Mouse (Mus musculus) ES-Bruce4 (cell line): ENCODE measurements at regions not wholly inside any gene's neighbourhood (a gene's known extent, or its start where the extent isn't known, plus 50 kb on each side); places are given as distances from the start of the nearest gene placed in this dataset.

Source experiments
- H3K27ac ChIP-seq: 2 replicates; pipeline ENCODE4 v1.5.1; 2012; ENCODE audit warnings: low read length, inconsistent platforms; ENCODE audit not compliant: insufficient read depth
- H3K27me3 ChIP-seq: 2 replicates; pipeline ENCODE4 v1.6.1; 2012; ENCODE audit warnings: mild to moderate bottlenecking, low read length, inconsistent platforms; ENCODE audit not compliant: control insufficient read depth, poor library complexity, insufficient read depth, severe bottlenecking
- H3K36me3 ChIP-seq: 2 replicates; pipeline ENCODE4 v1.6.1; 2012; ENCODE audit warnings: inconsistent platforms, mild to moderate bottlenecking, low read length, moderate library complexity; ENCODE audit not compliant: control insufficient read depth, poor library complexity, insufficient read depth, severe bottlenecking
- H3K4me1 ChIP-seq: one replicate; pipeline ENCODE4 v1.8.1; 2011; ENCODE audit warnings: low read length; ENCODE audit not compliant: control insufficient read depth, insufficient read depth
- H3K4me3 ChIP-seq: 2 replicates; pipeline ENCODE4 v1.5.1; 2011; ENCODE audit warnings: low read depth, mild to moderate bottlenecking, low read length
- H3K9ac ChIP-seq: 2 replicates; pipeline ENCODE4 v1.6.1; 2012; ENCODE audit warnings: low read depth, mild to moderate bottlenecking, inconsistent platforms; ENCODE audit not compliant: poor library complexity, severe bottlenecking
- H3K9me3 ChIP-seq: replicated peaks from 2 replicates; pipeline ENCODE4 v1.6.1; 2012; ENCODE audit warnings: mild to moderate bottlenecking, low read length, inconsistent platforms; ENCODE audit not compliant: control insufficient read depth, poor library complexity, insufficient read depth, severe bottlenecking
- CTCF ChIP-seq: IDR thresholded peaks from one replicate; pipeline ENCODE4 v1.8.1; 2011; ENCODE audit warnings: low read depth, low read length
- EP300 ChIP-seq: IDR thresholded peaks from 2 replicates; pipeline ENCODE4 v1.6.1; 2011; ENCODE audit warnings: low read depth, low read length; ENCODE audit not compliant: insufficient read depth
- POLR2A ChIP-seq: IDR thresholded peaks from one replicate; pipeline ENCODE4 v1.8.1; 2011; ENCODE audit warnings: low read length; ENCODE audit not compliant: insufficient read depth

- H3K27me3 ChIP-seq: no peaks in the 10 kb centered on the region
- no peaks in the 10 kb centered on the region for H3K9me3 ChIP-seq
- no peaks in the 10 kb centered on the region for H3K36me3 ChIP-seq
- H3K4me1 ChIP-seq: no peaks in the 10 kb centered on the region
- no peak overlapping the region for H3K9ac ChIP-seq
- TF ChIP-seq CTCF (no peak), EP300 (no peak), POLR2A (no peak)
- no peak overlapping the region for H3K27ac ChIP-seq
- no peak overlapping the region for H3K4me3 ChIP-seq
Observed at GRCm38 (mm10) chr15:61692679-61693078, 769.9 kb upstream of the A1bg start.

GRCm38 (mm10) chr15:61690425-61690824, 767.6 kb upstream of the A1bg start:
- Histone ChIP-seq H3K27ac (no peak overlapping the region), H3K27me3 (no peaks in the 10 kb centered on the region), H3K4me1 (no peaks in the 10 kb centered on the region), H3K9ac (no peak overlapping the region), H3K4me3 (no peak overlapping the region), H3K36me3 (no peaks in the 10 kb centered on the region), H3K9me3 (no peaks in the 10 kb centered on the region)
- TF ChIP-seq POLR2A (no peak), CTCF (no peak), EP300 (no peak)

GRCm38 (mm10) chr15:61689776-61690397, 767.1 kb upstream of the A1bg start:
- no peaks in the 10 kb centered on the region for H3K36me3 ChIP-seq
- H3K27ac ChIP-seq: no peak overlapping the region
- no peaks in the 10 kb centered on the region for H3K27me3 ChIP-seq
- no peaks in the 10 kb centered on the region for H3K4me1 ChIP-seq
- no peak for TF ChIP-seq POLR2A
- no peak for TF ChIP-seq CTCF
- no peak for TF ChIP-seq EP300
- no peak overlapping the region for H3K4me3 ChIP-seq
- H3K9me3 ChIP-seq: no peaks in the 10 kb centered on the region
- H3K9ac ChIP-seq: no peak overlapping the region

GRCm38 (mm10) chr15:61682968-61683367, 760.2 kb upstream of the A1bg start:
- no peak overlapping the region for H3K4me3 ChIP-seq
- H3K27me3 ChIP-seq: no peaks in the 10 kb centered on the region
- no peak overlapping the region for H3K27ac ChIP-seq
- TF ChIP-seq EP300 (no peak), POLR2A (no peak), CTCF (no peak)
- H3K4me1 ChIP-seq: no peaks in the 10 kb centered on the region
- no peaks in the 10 kb centered on the region for H3K36me3 ChIP-seq
- no peaks in the 10 kb centered on the region for H3K9me3 ChIP-seq
- H3K9ac ChIP-seq: no peak overlapping the region

DNA sequence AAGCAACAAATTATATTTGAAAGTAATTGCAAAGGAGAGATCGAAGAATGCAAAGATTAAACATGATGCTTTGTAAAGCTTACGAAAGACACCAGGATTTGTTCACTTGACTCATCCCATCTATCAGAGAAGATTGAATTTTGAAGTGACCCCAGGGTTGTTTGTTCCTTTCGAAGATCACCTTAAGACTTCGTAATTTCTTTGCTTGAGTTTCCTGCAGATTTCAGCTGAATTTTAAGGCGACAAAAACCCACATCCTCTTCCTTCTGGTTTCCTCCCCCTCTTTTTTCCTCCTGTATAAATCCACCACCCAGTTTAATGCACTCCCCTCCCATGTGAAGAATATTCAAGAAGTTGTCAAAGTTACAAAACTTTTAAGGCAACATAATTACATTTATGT, 747.7 kb upstream of the A1bg start:
- H3K36me3 ChIP-seq: no peaks in the 10 kb centered on the region
- H3K27ac ChIP-seq: no peak overlapping the region
- H3K27me3 ChIP-seq: no peaks in the 10 kb centered on the region
- no peaks in the 10 kb centered on the region for H3K9me3 ChIP-seq
- no peaks in the 10 kb centered on the region for H3K4me1 ChIP-seq
- H3K9ac ChIP-seq: no peak overlapping the region
- H3K4me3 ChIP-seq: no peak overlapping the region
- TF ChIP-seq EP300 (no peak), CTCF (no peak), POLR2A (no peak)

DNA sequence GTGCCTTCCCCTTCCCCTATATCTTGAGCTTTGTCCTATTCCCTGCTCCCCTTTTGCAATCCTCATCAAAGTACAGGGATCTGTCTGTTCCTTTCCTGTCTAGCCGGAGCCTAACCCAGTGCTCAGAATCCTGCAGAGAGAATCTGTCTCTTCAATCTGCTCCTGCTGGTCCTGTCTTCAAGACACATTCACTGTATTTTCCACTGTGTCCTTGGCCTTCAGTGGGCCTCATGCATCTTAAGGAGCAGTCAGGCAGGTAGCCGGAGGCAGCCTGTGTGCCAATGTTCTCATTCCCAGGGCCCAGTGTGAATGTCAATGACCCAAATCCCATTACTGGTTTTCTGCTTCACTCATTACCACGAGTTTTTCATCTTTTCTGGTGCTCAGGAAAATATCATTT, 737.8 kb upstream of the A1bg start:
- TF ChIP-seq EP300 (no peak), POLR2A (no peak), CTCF (no peak)

More for the DNA sequence above, 737.8 kb upstream of the A1bg start:
- Histone ChIP-seq H3K4me1 (no peaks in the 10 kb centered on the region), H3K9ac (no peak overlapping the region), H3K9me3 (no peaks in the 10 kb centered on the region), H3K4me3 (no peak overlapping the region), H3K27me3 (no peaks in the 10 kb centered on the region), H3K36me3 (no peaks in the 10 kb centered on the region), H3K27ac (no peak overlapping the region)
